Mouse (Mus musculus) stomach, postnatal 0 days (tissue): Measurements from ENCODE around the gene Cdk8. TPM values are rescaled to one million over a fixed set of nuclear protein-coding genes. Genes with fewer than 3 reads are reported as not detected.

ENCODE experiments used
- ATAC-seq: fragments of 200-750 bp; cut with Nextera tagmentation; 2 replicates; pipeline ENCODE4 v1.8.0; 2017; ENCODE audit not compliant: low FRiP score, low TSS enrichment
- DNase-seq: peaks from one replicate; pipeline ENCODE4 v3.0.0-alpha.2; 2016; ENCODE audit warnings: low spot score
- H3K27ac ChIP-seq: fragments of 300-500 bp; sonication (generic); replicated peaks from 2 replicates; pipeline ENCODE4 v1.5.1; 2014; ENCODE audit warnings: mild to moderate bottlenecking, control low read depth
- H3K27me3 ChIP-seq: fragments of 300-500 bp; sonication (generic); 2 replicates; pipeline ENCODE4 v1.6.1; 2014; ENCODE audit warnings: low read length; ENCODE audit not compliant: control insufficient read depth, insufficient read depth
- H3K36me3 ChIP-seq: fragments of 300-500 bp; sonication (generic); 2 replicates; pipeline ENCODE4 v1.6.1; 2014; ENCODE audit warnings: low read length, mixed read lengths; ENCODE audit not compliant: control insufficient read depth, insufficient read depth
- H3K4me1 ChIP-seq: fragments of 300-500 bp; sonication (generic); replicated peaks from 2 replicates; pipeline ENCODE4 v1.6.1; 2014; ENCODE audit warnings: antibody characterized with exemption; ENCODE audit not compliant: control insufficient read depth, insufficient read depth
- H3K4me2 ChIP-seq: fragments of 300-500 bp; sonication (generic); replicated peaks from 2 replicates; pipeline ENCODE4 v1.6.1; 2014; ENCODE audit warnings: low read depth, mild to moderate bottlenecking, control low read depth, moderate library complexity
- H3K4me3 ChIP-seq: fragments of 300-500 bp; sonication (generic); 2 replicates; pipeline ENCODE4 v1.5.1; 2014; ENCODE audit warnings: low read depth, low read length, control low read depth
- H3K9ac ChIP-seq: fragments of 300-500 bp; sonication (generic); 2 replicates; pipeline ENCODE4 v1.6.1; 2014; ENCODE audit warnings: mild to moderate bottlenecking, low read length, control low read depth, mixed read lengths
- H3K9me3 ChIP-seq: fragments of 300-500 bp; sonication (generic); 2 replicates; pipeline ENCODE4 v1.6.1; 2016; ENCODE audit warnings: low read length; ENCODE audit not compliant: control insufficient read depth
- CTCF ChIP-seq: IDR thresholded peaks from 2 replicates; pipeline ENCODE4 v1.5.1; 2016; ENCODE audit warnings: antibody characterized with exemption, low read depth, mild to moderate bottlenecking, moderate library complexity
- EP300 ChIP-seq: optimal IDR thresholded peaks from 2 replicates; pipeline ENCODE3; 2016; ENCODE audit warnings: antibody characterized with exemption
- WGBS: fragments of 180-500 bp; shearing (Covaris S2); extraction: QIAGEN DNeasy Blood & Tissue Kit; methylation state at CpG from one replicate; pipeline ENCODE4 v1.1.7; 2014; 5-methylcytosine and 5-hydroxymethylcytosine counted together
- polyA plus RNA-seq: library from polyadenylated mRNA; unstranded; fragments of >200 nt; fragmentation: Nextera tagmentation; extraction: Ambion mirVana; gene quantifications from 2 replicates; pipeline ENCODE4 v1.2.1, GENCODE M21; 2015

Cdk8 gene
- polyA plus RNA-seq, 1 experiment from 2014 or later, result 12.2 TPM

- Histone ChIP-seq H3K27me3 (no peaks in the 10 kb centered on the region), H3K4me1 (peaks cover 2% of the 10 kb centered on the region), H3K9ac (no peak overlapping the region), H3K27ac (no peak overlapping the region), H3K4me2 (no peak overlapping the region), H3K36me3 (no peaks in the 10 kb centered on the region), H3K9me3 (no peaks in the 10 kb centered on the region), H3K4me3 (no peak overlapping the region)
- no peak for TF ChIP-seq EP300
- TF ChIP-seq CTCF, result no peak
- 60% methylated on average over 10 of the region's 10 CpGs for WGBS
- DNase-seq, result no peak
- ATAC-seq, result 0 out of 2 replicates have a peak, but pooled peaks have one; percentile 57
These were observed 17.7 kb downstream of the Cdk8 start for GRCm38 (mm10) chr5:146248746-146249145.

GRCm38 (mm10) chr5:146250369-146251075, 19.5 kb downstream of the Cdk8 start:
- H3K27me3 ChIP-seq, result no peaks in the 10 kb centered on the region
- ATAC-seq, result peak; percentile 73
- H3K9ac ChIP-seq, result no peak overlapping the region
- WGBS, result 60% methylated on average over 12 of the region's 12 CpGs
- DNase-seq, result peak; percentile 22
- peaks cover 2% of the 10 kb centered on the region for H3K4me1 ChIP-seq
- H3K4me3 ChIP-seq, result no peak overlapping the region
- no peaks in the 10 kb centered on the region for H3K36me3 ChIP-seq
- no peak overlapping the region for H3K4me2 ChIP-seq
- H3K9me3 ChIP-seq, result no peaks in the 10 kb centered on the region
- H3K27ac ChIP-seq, result peak overlapping the region; percentile 35
- TF ChIP-seq EP300 (no peak), CTCF (no peak)

GRCm38 (mm10) chr5:146251663-146252429, 20.8 kb downstream of the Cdk8 start:
- ATAC-seq (peak; percentile 58; the same call in 1 of the 2 replicates), DNase-seq (no peak)
- Histone ChIP-seq H3K36me3 (no peaks in the 10 kb centered on the region), H3K4me3 (no peak overlapping the region), H3K27me3 (no peaks in the 10 kb centered on the region), H3K9me3 (no peaks in the 10 kb centered on the region), H3K27ac (peak overlapping the region; percentile 71), H3K4me1 (peaks cover 2% of the 10 kb centered on the region), H3K9ac (no peak overlapping the region), H3K4me2 (no peak overlapping the region)
- TF ChIP-seq EP300, result peak; percentile 76
- TF ChIP-seq CTCF, result no peak
- 35% methylated on average over 5 of the region's 5 CpGs for WGBS

GRCm38 (mm10) chr5:146253644-146254043, 22.6 kb downstream of the Cdk8 start:
- Histone ChIP-seq H3K9ac (no peak overlapping the region), H3K4me2 (no peak overlapping the region), H3K36me3 (no peaks in the 10 kb centered on the region), H3K4me1 (peaks cover 2% of the 10 kb centered on the region), H3K4me3 (no peak overlapping the region), H3K27me3 (no peaks in the 10 kb centered on the region), H3K9me3 (no peaks in the 10 kb centered on the region), H3K27ac (no peak overlapping the region)
- 58% methylated on average over 5 of the region's 5 CpGs for WGBS
- TF ChIP-seq CTCF (no peak), EP300 (no peak)
- ATAC-seq (no peak), DNase-seq (no peak)

- 51% methylated on average over 9 of the region's 9 CpGs for WGBS
- Histone ChIP-seq H3K9me3 (no peaks in the 10 kb centered on the region), H3K36me3 (0 out of 2 replicates have a peak, but pooled peaks cover 2% of the 10 kb centered on the region), H3K9ac (no peak overlapping the region), H3K27ac (no peak overlapping the region), H3K27me3 (no peaks in the 10 kb centered on the region), H3K4me1 (no peaks in the 10 kb centered on the region), H3K4me2 (no peak overlapping the region), H3K4me3 (no peak overlapping the region)
- TF ChIP-seq EP300, result no peak
- peak; percentile 62 for TF ChIP-seq CTCF
- DNase-seq (no peak), ATAC-seq (no peak)
These were observed 29.0 kb downstream of the Cdk8 start for GRCm38 (mm10) chr5:146260003-146260402.
